Mouse (Mus musculus) lung, adult 2 months (tissue): ENCODE results near the gene Bsn. TPM values are rescaled to one million over a fixed set of nuclear protein-coding genes. Genes with fewer than 3 reads are reported as not detected.
"Not testable (repeated sequence)": the region's sequence is repeated elsewhere in the genome, so short reads cannot be mapped to it uniquely, and the experiment has no call there.

ENCODE experiments used
- DNase-seq: peaks from one replicate; pipeline ENCODE4 v3.0.0; 2022
- H3K4me1 ChIP-seq: fragments of 200-500 bp; 2 replicates; pipeline ENCODE4 v1.6.1; 2011; ENCODE audit warnings: low read length; ENCODE audit not compliant: control insufficient read depth, insufficient read depth
- H3K4me3 ChIP-seq: fragments of 200-500 bp; replicated peaks from 2 replicates; pipeline ENCODE3; 2011; ENCODE audit warnings: low read depth, mild to moderate bottlenecking, control low read depth, low read length; ENCODE audit errors: extremely low read depth
- CTCF ChIP-seq: fragments of 200-500 bp; IDR thresholded peaks from 2 replicates; pipeline ENCODE4 v1.5.1; 2011; ENCODE audit warnings: mild to moderate bottlenecking, low read length, control low read depth; ENCODE audit not compliant: insufficient read depth
- POLR2A ChIP-seq: fragments of 200-500 bp; IDR thresholded peaks from 2 replicates; pipeline ENCODE4 v1.6.1; 2011; ENCODE audit warnings: low read depth, mild to moderate bottlenecking, control low read depth, low read length, borderline replicate concordance; ENCODE audit errors: extremely low read depth
- WGBS: fragments of 180-500 bp; shearing (Covaris S2); methylation state at CpG from one replicate; pipeline ENCODE4 v1.1.7; 2018; 5-methylcytosine and 5-hydroxymethylcytosine counted together
- polyA plus RNA-seq: library from polyadenylated mRNA; depleted of rRNA; stranded (reverse); fragments of >200 nt; gene quantifications from 2 replicates; pipeline ENCODE4 v1.2.3, GENCODE M21; 2012

The Bsn gene
- polyA plus RNA-seq, 1 experiment: 0.95 TPM

GRCm38 (mm10) chr9:108202169-108202568 lies 12.0 kb upstream of the Bsn start:
- Histone ChIP-seq H3K4me3 (no peak overlapping the region), H3K4me1 (0 out of 2 replicates have a peak, but pooled peaks cover 4% of the 10 kb centered on the region)
- 95% methylated on average over 2 of the region's 2 CpGs for WGBS
- no peak for DNase-seq
- TF ChIP-seq POLR2A: no peak
- TF ChIP-seq CTCF: no peak

DNA sequence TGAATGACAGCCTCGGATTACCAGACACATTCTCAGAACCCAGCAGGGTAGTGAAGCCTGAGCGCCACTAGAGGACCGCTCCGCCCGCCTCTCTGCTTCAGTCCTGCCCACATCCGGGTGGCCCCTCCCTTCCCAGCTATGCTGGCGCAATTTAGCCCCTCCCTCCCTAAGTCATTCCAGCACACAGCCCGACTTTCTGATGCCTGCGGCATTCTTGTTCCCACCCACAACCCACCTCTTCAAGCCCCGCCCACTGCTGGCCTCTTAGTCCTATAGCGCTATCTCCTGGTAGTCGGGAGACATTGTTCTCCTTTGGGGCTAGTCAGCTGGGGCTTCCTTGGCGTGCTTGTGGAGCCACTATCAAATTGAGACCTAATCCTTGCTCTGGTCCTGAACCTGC lies 11.0 kb upstream of the Bsn start:
- WGBS: 1% methylated on average over 13 of the region's 13 CpGs
- DNase-seq: peak; percentile 88
- TF ChIP-seq POLR2A (no peak), CTCF (peak; percentile 52)
- Histone ChIP-seq H3K4me1 (0 out of 2 replicates have a peak, but pooled peaks cover 4% of the 10 kb centered on the region), H3K4me3 (no peak overlapping the region)

DNA sequence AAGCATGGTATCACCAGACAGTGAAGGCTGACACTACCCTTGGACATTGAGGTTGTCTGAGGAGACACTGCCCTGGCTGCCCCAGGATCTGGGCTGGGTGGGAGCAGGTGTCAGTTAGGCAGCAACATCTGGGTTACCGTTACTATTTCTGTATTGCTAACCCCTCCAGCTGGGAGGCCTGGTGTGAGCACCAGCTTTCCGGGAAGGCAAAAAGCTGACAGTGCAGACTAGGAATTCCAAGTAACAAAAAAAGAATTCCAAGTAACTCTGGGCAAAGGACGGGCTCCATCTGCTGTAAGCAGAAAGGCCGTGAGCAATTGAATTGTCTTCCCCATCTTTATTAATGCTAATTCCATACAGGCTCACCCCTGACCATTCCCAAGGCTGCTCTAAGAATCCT lies 8.4 kb upstream of the Bsn start:
- 59% methylated on average over 4 of the region's 4 CpGs for WGBS
- Histone ChIP-seq H3K4me3 (no peak overlapping the region), H3K4me1 (0 out of 2 replicates have a peak, but pooled peaks cover 4% of the 10 kb centered on the region)
- TF ChIP-seq CTCF (no peak), POLR2A (no peak)
- no peak for DNase-seq

- no peak for DNase-seq
These were observed 6.9 kb upstream of the Bsn start for GRCm38 (mm10) chr9:108196920-108197677.

DNA sequence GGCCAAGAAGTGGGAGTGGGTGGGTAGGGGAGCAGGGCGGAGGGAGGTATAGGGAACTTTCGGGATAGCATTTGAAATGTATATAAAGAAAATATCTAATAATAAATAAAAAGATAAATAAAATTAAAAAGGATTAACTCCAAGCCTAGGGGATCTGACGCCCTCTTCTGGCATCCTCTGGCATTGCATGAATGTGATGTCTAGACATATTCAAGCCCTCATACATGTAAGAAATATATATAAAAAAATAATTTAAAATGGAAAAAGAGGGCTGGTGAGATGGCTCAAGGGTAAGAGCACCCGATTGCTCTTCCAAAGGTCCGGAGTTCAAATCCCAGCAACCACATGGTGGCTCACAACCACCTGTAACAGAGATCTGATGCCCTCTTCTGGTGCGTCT lies 6.0 kb upstream of the Bsn start:
- not testable (repeated sequence) for H3K4me3 ChIP-seq, DNase-seq, H3K4me1 ChIP-seq
- 58% methylated on average over 6 of the region's 6 CpGs for WGBS

More at GRCm38 (mm10) chr9:108196920-108197677, 6.9 kb upstream of the Bsn start:
- no peaks in the 10 kb centered on the region for H3K4me1 ChIP-seq
- TF ChIP-seq CTCF (no peak), POLR2A (no peak)
- WGBS: 33% methylated on average over 24 of the region's 24 CpGs
- no peak overlapping the region for H3K4me3 ChIP-seq

DNA sequence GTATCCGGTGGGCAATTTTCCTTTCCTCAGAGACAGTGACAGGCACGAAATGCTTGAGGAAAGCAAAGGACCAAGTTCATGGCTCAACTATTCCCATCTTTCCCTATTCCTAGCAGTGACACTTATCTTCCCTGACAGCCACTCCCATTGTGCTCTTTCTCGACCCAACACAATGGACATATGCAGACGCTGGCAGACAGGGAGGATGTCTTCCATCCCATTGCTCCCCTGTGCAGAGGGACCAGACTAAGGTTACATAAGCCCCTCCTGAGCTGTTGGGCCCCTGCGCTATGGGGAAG lies 747 bp downstream of the Bsn start:
- WGBS: 40% methylated on average over 5 of the region's 5 CpGs
- Histone ChIP-seq H3K4me3 (no peak overlapping the region), H3K4me1 (peaks cover 2% of the 10 kb centered on the region; the same call in 1 of the 2 replicates)
- DNase-seq: no peak
- no peak for TF ChIP-seq POLR2A

DNA sequence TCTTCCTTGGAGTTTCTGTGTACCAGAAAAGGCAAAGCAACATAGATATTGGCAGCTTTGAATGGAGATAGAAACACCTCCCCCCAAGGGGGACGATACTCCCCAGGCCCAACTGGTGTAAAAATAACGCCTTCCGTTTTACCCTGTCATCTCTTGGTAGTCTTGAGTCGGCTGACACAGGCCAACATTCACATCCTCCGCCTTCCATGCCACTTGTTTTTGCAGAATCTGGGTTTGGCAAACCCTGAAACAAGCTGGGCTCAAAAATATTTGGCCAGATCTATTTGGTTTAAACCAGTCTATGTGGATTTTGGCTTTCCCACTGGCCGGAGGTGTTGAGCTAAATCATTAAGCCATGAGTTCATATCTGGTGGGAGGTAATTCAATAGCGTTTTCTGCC lies 1.2 kb downstream of the Bsn start:
- Histone ChIP-seq H3K4me1 (peaks cover 2% of the 10 kb centered on the region; the same call in 1 of the 2 replicates), H3K4me3 (no peak overlapping the region)
- no peak for DNase-seq
- TF ChIP-seq POLR2A: no peak
- WGBS: 73% methylated on average over 7 of the region's 7 CpGs

- Histone ChIP-seq H3K4me1 (peaks cover 2% of the 10 kb centered on the region; the same call in 1 of the 2 replicates), H3K4me3 (no peak overlapping the region)
- TF ChIP-seq POLR2A (no peak), CTCF (no peak)
- 78% methylated on average over 8 of the region's 8 CpGs for WGBS
- no peak for DNase-seq
These were observed 1.7 kb downstream of the Bsn start for GRCm38 (mm10) chr9:108188511-108188910.

DNA sequence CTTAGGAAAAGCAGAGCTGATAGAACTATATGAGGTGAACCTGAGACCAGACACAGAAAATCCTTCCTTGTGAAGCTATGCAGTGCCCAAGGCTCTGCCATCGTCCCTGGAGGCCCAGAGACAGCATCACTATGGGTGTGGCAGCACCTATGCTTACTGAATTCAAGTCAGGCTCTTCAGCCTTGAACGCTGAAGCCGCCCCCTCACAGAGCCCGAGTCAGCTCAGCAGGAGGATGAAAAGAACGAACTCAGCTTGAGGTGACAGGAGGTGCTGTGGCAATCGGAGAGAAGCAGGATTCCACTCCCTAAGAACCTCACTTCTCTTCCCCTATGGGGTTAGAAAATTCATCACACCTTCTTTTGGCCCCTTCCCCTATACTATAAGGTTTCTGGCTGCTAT lies 2.6 kb downstream of the Bsn start:
- no peak for DNase-seq
- TF ChIP-seq CTCF (no peak), POLR2A (no peak)
- no peak overlapping the region for H3K4me3 ChIP-seq
- WGBS: 29% methylated on average over 6 of the region's 6 CpGs
- H3K4me1 ChIP-seq: peaks cover 2% of the 10 kb centered on the region; the same call in 1 of the 2 replicates

DNA sequence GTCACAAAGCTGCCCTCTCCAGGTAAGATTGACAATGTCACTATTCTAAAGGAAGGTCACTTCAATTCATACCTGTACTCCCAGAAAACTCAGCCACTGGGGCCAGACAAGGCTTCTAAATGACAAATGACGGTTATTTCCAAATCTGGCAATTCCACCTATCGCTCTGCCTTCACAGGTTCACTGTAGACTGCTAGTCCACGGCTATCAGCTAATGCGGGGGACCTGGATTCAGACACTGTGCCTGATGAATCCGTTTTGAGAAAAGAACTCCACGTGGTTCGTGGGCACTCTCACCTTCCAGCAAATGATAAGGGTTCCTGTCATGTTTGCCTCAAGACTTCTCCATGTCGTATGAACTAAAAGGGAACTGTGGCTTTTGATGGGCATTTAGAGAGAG lies 4.4 kb downstream of the Bsn start:
- H3K4me3 ChIP-seq: no peak overlapping the region
- WGBS: 72% methylated on average over 8 of the region's 8 CpGs
- TF ChIP-seq POLR2A (no peak), CTCF (no peak)
- DNase-seq: no peak
- H3K4me1 ChIP-seq: peaks cover 2% of the 10 kb centered on the region; the same call in 1 of the 2 replicates
